Mouse (Mus musculus) neural tube, embryonic 14.5 days (tissue): ENCODE measurements around the gene Marveld2. TPM values are rescaled to one million over a fixed set of nuclear protein-coding genes. Genes with fewer than 3 reads are reported as not detected.
A peak's percentile ranks its signal among the peaks of the same experiment; 100 is the strongest.

Experiments used
- ATAC-seq: fragments of 200-750 bp; cut with Nextera tagmentation; 2 replicates; pipeline ENCODE4 v1.8.0; 2017; ENCODE audit warnings: low read depth, mild to moderate bottlenecking, moderate TSS enrichment, moderate library complexity
- H3K27ac ChIP-seq: fragments of 300-500 bp; sonication (generic); 2 replicates; pipeline ENCODE4 v1.5.1; 2014; ENCODE audit warnings: low read depth, mild to moderate bottlenecking, control low read depth, low read length, moderate library complexity, mixed read lengths
- H3K27me3 ChIP-seq: fragments of 300-500 bp; sonication (generic); 2 replicates; pipeline ENCODE4 v1.6.1; 2014; ENCODE audit warnings: low read length; ENCODE audit not compliant: control insufficient read depth, insufficient read depth
- H3K36me3 ChIP-seq: fragments of 300-500 bp; sonication (generic); 2 replicates; pipeline ENCODE4 v1.6.1; 2014; ENCODE audit warnings: low read length, mixed read lengths; ENCODE audit not compliant: control insufficient read depth, insufficient read depth
- H3K4me1 ChIP-seq: fragments of 300-500 bp; sonication (generic); 2 replicates; pipeline ENCODE4 v1.6.1; 2014; ENCODE audit warnings: low read length; ENCODE audit not compliant: control insufficient read depth, insufficient read depth
- H3K4me2 ChIP-seq: fragments of 300-500 bp; sonication (generic); 2 replicates; pipeline ENCODE4 v1.6.1; 2014; ENCODE audit warnings: mild to moderate bottlenecking, low read depth, low read length, control low read depth
- H3K4me3 ChIP-seq: fragments of 300-500 bp; sonication (generic); 2 replicates; pipeline ENCODE4 v1.5.1; 2014; ENCODE audit warnings: low read depth, low read length, control low read depth, mixed read lengths
- H3K9ac ChIP-seq: fragments of 300-500 bp; sonication (generic); replicated peaks from 2 replicates; pipeline ENCODE4 v1.6.1; 2014; ENCODE audit warnings: low read depth, mild to moderate bottlenecking, control low read depth, low read length, mixed read lengths
- H3K9me3 ChIP-seq: fragments of 300-500 bp; sonication (generic); 2 replicates; pipeline ENCODE4 v1.6.1; 2016; ENCODE audit warnings: low read length; ENCODE audit not compliant: control insufficient read depth
- WGBS: fragments of 180-500 bp; shearing (Covaris S2); extraction: QIAGEN DNeasy Blood & Tissue Kit; methylation state at CpG from one replicate; pipeline ENCODE4 v1.1.7; 2014; 5-methylcytosine and 5-hydroxymethylcytosine counted together
- polyA plus RNA-seq: library from polyadenylated mRNA; unstranded; fragments of >200 nt; fragmentation: Nextera tagmentation; extraction: Ambion mirVana; gene quantifications from 2 replicates; pipeline ENCODE4 v1.2.1, GENCODE M21; 2014

The Marveld2 gene
- polyA plus RNA-seq = 1.6 and 2.9 TPM in 2 replicates

DNA sequence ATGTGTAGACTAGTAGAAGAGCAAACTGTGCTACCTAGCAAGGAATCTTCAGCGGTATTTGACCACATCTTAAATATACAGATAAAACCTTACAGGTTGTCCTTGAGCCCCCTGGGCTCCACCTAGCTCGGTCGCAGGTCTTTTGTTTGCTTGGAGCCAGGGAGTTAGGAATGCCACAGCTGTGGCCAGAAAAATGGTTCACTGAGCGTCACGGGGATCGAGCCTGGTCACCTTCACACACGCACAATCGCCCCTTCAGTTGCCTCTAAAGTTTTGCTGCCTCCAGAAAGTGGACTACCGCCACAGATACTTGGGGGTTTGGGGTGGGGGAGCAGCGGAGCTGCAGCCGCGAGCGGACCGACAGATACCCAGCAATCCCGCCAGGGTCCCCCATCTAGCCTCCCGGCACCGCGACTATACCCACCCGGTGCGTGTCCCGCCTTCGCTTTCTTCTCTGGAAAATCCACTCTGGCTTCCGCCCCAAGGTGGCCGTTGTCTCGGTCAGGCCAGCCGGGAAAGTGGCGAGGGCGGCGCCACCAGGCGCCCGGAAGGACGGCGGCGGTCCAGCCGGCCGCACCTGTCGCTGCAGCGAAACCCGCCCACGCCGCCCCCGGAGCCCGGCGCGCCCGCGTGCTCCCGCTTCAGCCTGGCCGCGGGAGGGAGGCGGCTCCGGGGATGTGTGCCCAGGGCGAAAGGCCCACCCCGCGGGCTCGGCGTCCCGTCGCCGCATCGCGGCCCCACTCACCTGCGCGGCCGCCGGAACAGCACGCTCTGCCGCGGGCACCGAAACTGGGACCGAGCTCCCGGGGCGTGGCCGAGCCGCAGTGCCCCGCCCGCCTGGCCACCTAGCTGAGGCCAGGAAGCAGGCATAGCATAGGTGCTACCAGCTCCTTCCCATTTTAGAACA is at the start of gene Marveld2:
Marveld2 (minus strand) TSS at position 791 of the 907 bp plus-strand sequence.
- Histone ChIP-seq H3K4me3 (peak within 1 kb of the TSS; percentile 41), H3K9me3 (no peaks in the 10 kb centered on the region), H3K4me1 (no peaks in the 10 kb centered on the region; the same call in 1 of the 2 replicates), H3K36me3 (peaks cover 20% of the 10 kb centered on the region; the same call in 1 of the 2 replicates), H3K9ac (peak within 1 kb of the TSS; percentile 61), H3K4me2 (peak within 1 kb of the TSS; percentile 64), H3K27ac (no peak within 1 kb of the TSS), H3K27me3 (peaks cover 13% of the 10 kb centered on the region)
- 2% methylated on average over 76 of the region's 77 CpGs for WGBS
- ATAC-seq = peak; percentile 59

DNA sequence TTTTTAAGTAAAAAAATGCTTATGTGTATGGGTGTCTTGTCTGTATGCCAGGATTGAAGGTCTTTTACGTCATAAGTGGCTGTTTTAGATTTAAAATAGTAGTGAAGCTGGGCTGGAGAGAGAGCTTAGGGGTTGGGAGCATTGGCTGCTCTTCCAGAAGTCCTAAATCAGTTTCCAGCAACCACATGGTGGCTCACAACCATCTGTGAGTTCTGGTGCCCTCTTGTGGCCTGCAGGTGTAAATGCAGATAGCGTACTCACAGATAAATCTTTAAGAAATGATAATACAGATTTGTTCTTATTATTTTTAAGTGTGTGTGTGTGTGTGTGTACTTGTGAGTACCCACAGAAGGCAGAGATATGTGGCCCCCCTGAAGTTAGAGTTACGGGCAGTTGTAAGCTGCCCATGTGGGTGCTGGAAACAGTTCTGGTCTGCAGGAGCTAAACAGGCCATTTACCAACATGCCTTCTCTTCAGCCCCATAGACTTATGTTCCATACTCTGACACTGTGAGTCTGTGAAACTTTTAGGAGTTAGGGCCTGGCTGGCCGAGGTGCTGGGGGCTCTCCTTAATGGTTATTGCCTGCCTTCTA is 43.2 kb upstream of the Marveld2 start:
- H3K4me2 ChIP-seq = no peak overlapping the region
- H3K36me3 ChIP-seq = 0 out of 2 replicates have a peak, but pooled peaks cover 5% of the 10 kb centered on the region
- WGBS = 41% methylated on average over 4 of the region's 4 CpGs
- no peaks in the 10 kb centered on the region for H3K9me3 ChIP-seq
- ATAC-seq = peak; percentile 42; the same call in 1 of the 2 replicates
- H3K4me1 ChIP-seq = no peaks in the 10 kb centered on the region
- no peak overlapping the region for H3K27ac ChIP-seq
- H3K4me3 ChIP-seq = no peak overlapping the region
- H3K9ac ChIP-seq = no peak overlapping the region
- H3K27me3 ChIP-seq = no peaks in the 10 kb centered on the region

DNA sequence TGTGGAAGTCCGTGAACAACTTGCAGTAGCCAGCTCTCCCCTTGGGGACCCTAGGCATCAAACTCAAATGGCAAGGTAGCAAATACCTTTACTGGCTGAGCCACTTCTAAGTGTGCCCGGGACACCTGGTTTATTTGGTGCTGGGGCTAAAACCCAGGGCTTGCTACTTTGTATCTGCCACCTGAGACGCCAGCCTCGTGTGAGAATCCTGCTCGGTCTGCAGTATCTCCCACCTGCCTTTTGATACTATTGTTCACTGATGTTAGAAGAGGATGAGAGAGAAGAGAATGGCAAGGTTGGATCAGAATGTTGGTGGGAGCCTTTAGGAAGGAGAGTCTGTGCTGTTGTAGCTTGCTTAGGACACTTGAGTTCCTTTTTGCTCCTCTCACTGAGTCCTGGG is 41.3 kb upstream of the Marveld2 start:
- H3K27ac ChIP-seq = no peak overlapping the region
- H3K9me3 ChIP-seq = no peaks in the 10 kb centered on the region
- H3K4me3 ChIP-seq = no peak overlapping the region
- H3K4me2 ChIP-seq = no peak overlapping the region
- ATAC-seq = no peak
- H3K36me3 ChIP-seq = 0 out of 2 replicates have a peak, but pooled peaks cover 3% of the 10 kb centered on the region
- 91% methylated on average over 5 of the region's 5 CpGs for WGBS
- no peaks in the 10 kb centered on the region for H3K27me3 ChIP-seq
- no peak overlapping the region for H3K9ac ChIP-seq
- no peaks in the 10 kb centered on the region for H3K4me1 ChIP-seq

DNA sequence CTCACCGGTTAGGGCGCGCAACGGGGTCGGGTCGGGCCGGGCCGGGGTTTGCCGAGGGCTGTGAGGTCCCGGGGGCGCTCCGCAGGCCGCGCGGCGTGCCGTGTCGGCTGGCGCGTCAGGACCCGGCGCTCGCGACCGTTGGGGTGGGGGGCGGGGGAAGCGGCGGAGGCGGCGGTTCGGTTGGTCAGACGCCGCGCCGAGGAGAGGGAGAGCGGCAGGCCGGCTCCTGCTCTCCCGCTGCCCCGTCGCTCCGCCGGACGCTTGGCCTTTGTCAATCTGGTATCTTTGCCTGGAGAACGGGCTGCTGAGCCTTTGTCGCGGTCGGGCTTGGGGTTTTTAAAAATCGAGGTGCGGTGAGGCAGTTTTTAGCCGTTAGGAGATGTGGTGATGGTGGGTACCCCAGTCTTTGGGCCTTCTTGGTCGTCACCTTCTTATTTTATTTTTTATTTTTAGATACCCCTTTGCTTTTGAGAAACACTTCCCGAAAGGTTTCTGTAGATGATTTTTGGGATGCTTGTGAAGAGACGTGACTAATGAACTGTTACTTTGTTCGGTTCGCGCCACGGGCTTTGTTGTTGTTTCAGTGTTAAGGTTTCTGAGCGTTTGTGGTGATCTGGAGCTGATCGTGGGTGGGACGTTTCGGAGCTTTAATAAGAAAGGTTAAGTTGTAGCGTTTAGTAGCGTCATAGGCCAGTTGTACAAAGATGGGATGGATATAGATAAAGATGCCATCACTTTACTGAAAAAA is 34.8 kb upstream of the Marveld2 start, which contains the start of gene Taf9:
Taf9 (plus strand) TSS at position 141 of the 748 bp plus-strand sequence.
- peak within 1 kb of the TSS; percentile 98 for H3K27ac ChIP-seq
- H3K27me3 ChIP-seq = no peaks in the 10 kb centered on the region
- H3K4me3 ChIP-seq = peak within 1 kb of the TSS; percentile 75
- WGBS = 1% methylated on average over 44 of the region's 63 CpGs
- 0 out of 2 replicates have a peak, but pooled peaks cover 3% of the 10 kb centered on the region for H3K36me3 ChIP-seq
- ATAC-seq = no peak; the same call in 1 of the 2 replicates
- H3K4me1 ChIP-seq = peaks cover 6% of the 10 kb centered on the region
- peak within 1 kb of the TSS; percentile 54 for H3K4me2 ChIP-seq
- no peaks in the 10 kb centered on the region for H3K9me3 ChIP-seq
- H3K9ac ChIP-seq = peak within 1 kb of the TSS; percentile 91

DNA sequence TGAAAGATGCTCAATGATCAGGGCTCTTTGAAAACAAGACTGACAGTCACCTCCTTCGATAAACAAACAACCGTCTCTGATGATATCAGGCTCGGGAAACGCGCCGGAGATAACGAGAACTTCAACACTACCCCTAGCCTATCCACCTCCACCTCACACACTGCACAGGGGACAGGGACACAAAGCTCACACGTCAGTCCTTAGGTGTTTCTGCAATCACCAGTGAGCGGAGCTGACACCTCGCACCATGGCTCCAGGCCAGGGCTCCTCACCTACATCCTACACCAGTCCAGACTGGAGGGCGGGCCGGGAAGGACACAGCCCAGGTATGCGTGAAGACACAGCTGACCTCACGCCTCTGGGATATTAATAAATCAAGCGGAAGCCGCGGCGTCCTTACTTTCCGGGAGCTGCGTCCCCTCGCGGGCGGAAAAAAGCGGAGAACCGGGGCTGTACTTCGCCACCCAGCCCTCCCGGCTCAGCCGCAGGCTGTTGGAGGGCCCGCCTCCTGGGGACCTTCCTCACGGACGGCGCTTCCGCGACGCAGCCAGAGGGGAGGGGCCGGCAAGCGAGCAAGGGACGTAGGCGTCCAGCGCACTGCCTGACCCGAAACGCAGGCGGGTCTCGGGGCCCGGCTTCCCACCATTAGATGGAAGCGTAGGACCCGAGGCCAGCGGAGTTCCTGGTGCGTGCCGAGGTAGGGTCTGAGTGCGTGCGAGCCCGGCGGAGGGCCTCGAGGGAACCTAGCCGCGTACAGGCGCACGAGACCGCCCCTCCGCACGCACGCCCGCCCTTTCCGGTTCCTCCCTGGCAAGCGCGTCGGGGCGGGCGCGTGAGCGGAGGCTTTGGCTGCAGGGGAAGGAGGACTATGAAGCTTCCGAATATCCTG is 34.0 kb upstream of the Marveld2 start, which contains the start of the genes Ak6 and Rad17:
Ak6 (plus strand) TSS at position 430 of the 889 bp plus-strand sequence.
Rad17 (minus strand) TSS at position 502 of the 889 bp plus-strand sequence.
- Histone ChIP-seq H3K27ac (peak within 1 kb of the TSS; percentile 98), H3K9ac (peak within 1 kb of the TSS; percentile 91), H3K9me3 (no peaks in the 10 kb centered on the region), H3K4me2 (peak within 1 kb of the TSS; percentile 54), H3K4me3 (peak within 1 kb of the TSS; percentile 75), H3K36me3 (peaks cover 2% of the 10 kb centered on the region; the same call in 1 of the 2 replicates), H3K27me3 (no peaks in the 10 kb centered on the region), H3K4me1 (peaks cover 6% of the 10 kb centered on the region)
- under 1% methylated on average over 55 of the region's 73 CpGs for WGBS
- peak; percentile 99 for ATAC-seq

DNA sequence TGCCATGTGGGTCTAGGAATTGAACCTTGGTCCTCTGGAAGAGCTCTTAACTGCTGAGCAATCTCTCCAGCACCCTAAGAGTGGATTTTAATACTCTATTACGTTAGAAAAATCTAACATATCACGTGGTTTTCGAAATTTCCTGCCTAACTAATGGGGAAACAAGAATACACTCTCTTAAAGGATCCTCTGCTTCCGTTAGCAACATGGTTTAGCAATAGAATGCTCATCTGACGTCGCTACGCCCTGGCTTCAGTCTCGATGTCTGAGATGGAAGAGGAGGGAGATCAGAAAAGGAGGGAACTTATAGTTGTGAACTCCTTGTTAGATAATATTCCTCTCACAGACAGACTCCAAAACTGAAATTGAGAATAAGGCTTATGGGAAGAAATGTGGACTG is 31.5 kb upstream of the Marveld2 start:
- Histone ChIP-seq H3K4me2 (no peak overlapping the region), H3K4me3 (no peak overlapping the region), H3K9ac (no peak overlapping the region), H3K36me3 (peaks cover 26% of the 10 kb centered on the region), H3K27ac (no peak overlapping the region), H3K27me3 (no peaks in the 10 kb centered on the region), H3K9me3 (no peaks in the 10 kb centered on the region), H3K4me1 (peaks cover 6% of the 10 kb centered on the region)
- 96% methylated on average over 8 of the region's 8 CpGs for WGBS
- no peak for ATAC-seq

DNA sequence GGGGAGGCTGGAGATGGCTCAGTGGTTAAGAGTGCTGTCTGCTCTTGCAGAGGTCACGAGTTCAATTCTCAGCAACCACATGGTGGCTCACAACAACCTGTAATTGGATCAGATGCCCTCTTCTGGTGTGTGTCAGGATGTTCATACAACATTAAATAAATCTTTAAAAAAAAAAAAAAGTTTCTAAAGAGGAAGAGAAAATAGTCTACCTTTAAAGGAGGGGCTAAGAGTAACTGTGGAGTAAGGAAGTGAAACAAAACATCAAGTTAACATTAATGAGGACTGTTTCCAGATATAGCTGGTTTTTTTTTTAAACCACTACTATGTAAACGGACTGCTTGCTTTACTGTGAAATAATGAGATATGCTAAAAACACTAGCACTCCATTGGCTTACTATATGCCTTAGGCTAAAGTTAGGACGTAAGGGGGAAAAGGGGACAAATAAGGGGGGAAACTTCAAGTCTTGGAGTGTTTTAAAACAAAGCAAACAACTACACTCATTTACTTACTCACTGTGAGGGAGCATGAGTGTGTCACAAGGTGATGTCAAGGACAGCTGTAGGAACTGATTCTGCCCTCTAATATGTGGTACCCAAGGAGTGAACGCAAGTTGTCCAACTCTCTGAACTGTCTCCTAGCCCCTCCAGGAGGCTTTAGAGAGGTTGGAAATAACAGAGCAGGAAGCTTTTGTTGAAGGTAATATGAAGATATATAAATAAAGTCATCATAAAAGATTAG is 25.9 kb upstream of the Marveld2 start:
- H3K9ac ChIP-seq = no peak overlapping the region
- H3K4me2 ChIP-seq = no peak overlapping the region
- H3K27ac ChIP-seq = no peak overlapping the region
- ATAC-seq = no peak
- H3K4me1 ChIP-seq = no peaks in the 10 kb centered on the region
- no peak overlapping the region for H3K4me3 ChIP-seq
- no peaks in the 10 kb centered on the region for H3K9me3 ChIP-seq
- H3K36me3 ChIP-seq = peaks cover 38% of the 10 kb centered on the region
- WGBS = 92% methylated on average over 4 of the region's 4 CpGs
- H3K27me3 ChIP-seq = no peaks in the 10 kb centered on the region
